Mouse (Mus musculus) kidney, postnatal 25 days (tissue): ENCODE results near the gene Lyrm4.

Experiments
- DNase-seq, 2 experiments: peaks; one replicate each; pipeline ENCODE4 v3.0.0; 2021; ENCODE audit warnings: mixed read lengths in 2 of 2

Lyrm4 gene

DNA sequence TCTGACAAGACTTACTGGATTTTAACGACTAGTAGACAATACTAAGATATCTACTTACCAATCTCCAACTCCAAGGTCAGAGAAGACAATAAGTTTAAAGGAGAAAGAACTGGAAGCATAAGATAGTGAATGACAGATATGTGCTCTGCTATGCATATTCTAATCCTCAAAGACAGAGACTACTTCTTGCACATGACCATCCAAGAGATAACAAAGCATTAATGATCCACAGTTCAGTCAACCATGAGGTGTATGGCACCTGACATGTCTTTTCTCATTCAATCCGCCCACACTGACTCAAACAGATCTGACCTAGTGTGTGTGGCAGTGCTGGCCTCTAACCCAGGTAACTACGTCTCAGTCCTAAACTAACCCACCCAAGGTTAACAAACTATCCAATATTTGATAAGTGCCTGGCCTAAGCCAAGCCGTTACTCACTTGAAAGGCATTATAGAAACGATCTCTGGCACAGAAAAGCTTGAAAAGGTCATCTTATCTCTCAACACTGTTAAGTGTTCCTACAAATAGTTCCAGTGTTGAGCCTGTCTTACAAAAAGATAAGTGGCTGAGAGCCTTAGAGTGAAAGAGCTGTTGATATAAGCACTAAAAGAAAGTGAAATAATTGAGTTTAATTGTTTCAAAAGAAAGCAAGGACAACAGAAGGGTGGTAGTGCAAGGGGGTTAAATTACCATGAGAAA, 20.5 kb downstream of the Lyrm4 start:
- DNase-seq: no peak

DNA sequence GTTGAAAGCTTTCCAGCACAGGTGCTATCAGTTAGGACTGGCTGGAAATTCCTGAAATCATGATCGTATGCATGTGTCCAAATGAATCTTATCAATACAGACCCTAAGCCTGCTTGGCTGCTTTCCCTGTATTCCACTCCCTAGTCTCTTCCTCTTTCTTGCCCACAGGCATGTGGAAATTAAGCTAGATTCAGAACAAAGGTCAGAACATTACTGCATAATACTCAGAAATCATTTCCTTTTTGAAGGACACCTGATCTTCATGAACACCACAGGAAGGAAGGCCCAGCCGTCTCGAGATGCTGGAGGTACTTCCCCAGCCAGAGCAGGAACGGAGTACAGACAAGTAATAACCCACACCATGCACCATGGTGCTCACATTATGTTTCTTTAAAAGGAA, 29.2 kb downstream of the Lyrm4 start:
- DNase-seq: no peak

GRCm38 (mm10) chr13:36087427-36087826, 29.9 kb downstream of the Lyrm4 start:
- no peak for DNase-seq

DNA sequence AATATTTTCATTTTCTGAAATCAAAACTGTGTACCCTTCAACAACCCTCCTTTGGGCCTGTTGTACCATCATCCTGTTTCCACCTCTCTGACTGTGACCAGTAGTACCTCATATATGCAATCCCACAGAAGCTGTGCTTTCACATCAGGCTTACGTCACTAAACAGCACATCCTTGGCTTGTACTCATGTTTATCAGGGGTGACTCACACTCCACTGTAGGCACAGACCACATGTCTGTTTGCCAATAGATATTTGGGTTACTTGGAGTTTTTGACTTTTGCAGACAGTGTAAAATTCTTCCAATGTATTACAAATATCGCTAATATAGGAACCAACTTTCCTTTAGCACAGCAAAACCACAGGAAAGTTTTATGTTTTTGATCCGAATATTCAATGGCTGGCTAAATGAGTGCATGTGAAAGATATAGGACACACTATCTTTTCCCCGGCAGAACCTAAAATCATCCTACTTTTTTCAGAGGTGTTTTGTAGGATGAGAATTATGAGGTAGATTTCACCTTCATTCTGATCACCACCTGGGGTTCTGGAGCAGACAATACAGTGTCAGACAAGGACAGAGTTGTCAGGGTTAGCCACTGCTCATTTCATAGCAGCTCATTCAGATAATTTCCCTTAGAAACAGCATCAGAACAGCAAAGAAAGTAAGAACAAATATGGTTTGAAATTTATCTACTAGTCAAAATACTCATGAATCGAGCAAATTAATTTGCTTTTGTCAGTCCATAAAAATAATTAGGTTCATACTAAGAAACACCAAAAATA, 30.5 kb downstream of the Lyrm4 start:
- DNase-seq: no peak

DNA sequence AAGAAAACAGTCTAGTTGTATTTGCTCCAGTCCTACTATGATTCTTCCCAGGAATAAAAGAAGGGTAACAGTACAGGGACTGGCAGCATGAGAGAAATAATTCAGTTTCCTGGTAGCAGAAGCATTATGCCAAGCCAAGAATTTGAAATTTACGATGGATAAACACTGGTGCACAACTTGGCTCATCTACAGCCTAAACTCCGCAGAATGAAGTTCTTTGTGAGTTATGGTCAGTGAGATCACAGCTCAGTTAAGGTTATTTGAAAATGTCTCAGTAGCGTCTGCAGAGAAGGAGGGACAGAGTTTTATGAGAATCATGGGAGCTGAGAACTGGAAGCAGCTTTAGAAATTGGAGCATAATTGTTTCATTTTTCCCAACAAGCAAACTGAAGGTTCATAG, 31.4 kb downstream of the Lyrm4 start:
- no peak for DNase-seq

- no peak for DNase-seq
Measured at GRCm38 (mm10) chr13:36084701-36085100, 32.6 kb downstream of the Lyrm4 start.

DNA sequence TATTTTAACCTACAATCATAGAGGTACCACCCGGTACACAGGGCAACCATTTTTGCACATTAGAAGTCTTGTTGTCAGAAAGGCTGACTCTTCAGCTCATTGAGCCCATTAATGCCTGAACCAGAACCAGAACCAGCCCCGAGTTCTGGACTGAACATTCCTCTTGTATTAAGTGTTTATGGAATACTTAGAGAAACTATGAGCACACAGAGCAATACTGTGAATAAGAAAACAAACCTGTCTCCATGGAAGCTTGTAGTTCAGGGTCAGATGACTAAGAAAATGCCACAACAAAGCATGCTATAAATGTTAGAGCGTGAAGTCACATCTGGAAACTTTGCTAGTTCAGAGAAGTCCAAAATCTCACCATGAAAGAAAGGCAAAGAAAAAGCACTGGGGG, 35.7 kb downstream of the Lyrm4 start:
- DNase-seq: no peak

DNA sequence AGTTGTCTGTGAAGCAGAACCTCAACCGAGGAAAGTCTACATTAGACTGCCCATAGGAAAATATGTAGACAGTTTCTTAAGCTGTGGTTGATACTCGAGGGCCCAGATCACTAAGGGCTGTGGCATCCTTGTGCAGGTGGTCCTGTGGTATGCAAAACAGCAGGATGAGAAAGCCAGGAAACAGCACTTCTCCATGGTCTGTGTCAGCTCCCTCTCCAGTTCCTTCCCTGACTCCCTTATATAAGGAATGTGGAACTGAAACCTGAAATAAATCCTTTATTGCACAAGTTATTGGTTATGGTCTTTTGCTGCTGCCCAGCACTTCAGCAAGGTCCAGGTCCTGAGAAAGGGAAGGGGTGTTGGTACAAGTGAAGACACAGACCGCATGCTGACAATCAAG, 42.8 kb downstream of the Lyrm4 start:
- DNase-seq: no peak

DNA sequence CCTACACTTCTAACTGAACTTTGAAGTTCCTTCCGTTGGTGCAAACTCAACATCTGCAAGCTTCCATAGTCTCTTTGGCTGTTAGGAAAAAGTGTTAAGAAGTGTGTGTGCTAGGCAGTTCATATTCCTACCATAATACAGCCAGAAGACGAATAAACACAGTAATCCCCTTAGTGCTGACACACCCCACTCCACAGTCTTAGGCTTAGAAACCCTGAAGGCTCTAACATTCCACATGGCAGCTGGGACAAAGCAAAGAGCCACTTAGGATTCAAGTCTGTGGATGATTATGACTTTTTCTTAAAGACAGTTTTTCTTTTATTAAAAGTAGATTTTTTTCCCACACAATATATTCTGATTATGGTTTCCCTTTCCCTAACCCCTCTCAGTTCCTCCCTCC, 50.6 kb downstream of the Lyrm4 start:
- no peak for DNase-seq

DNA sequence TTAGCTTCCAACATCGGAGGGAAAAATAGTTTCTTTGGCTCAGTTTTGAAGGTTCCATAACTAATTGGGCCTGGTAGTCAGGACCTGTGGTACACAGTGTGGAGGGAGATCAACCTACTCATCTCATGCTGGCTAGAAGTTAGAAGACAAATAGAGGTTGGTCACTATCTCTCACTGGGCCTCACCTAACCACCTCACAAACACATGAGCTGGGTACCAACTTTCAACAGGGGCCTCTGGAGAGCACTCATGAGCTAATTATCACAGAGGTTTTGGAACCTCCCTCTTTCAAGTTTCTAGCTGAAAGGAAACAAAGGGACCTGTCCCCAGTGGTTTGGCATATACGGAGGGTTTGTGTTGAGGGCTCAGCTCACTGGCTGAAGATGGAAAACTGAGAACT, 59.8 kb downstream of the Lyrm4 start:
- DNase-seq: no peak

GRCm38 (mm10) chr13:36056925-36057324, 60.4 kb downstream of the Lyrm4 start:
- no peak for DNase-seq

- DNase-seq: no peak
Measured at GRCm38 (mm10) chr13:36056509-36056908, 60.8 kb downstream of the Lyrm4 start.

- DNase-seq: no peak
Measured at GRCm38 (mm10) chr13:36035528-36035927, 81.8 kb downstream of the Lyrm4 start.

GRCm38 (mm10) chr13:36031959-36032358, 85.4 kb downstream of the Lyrm4 start:
- DNase-seq: peak; percentile 40 to 44

DNA sequence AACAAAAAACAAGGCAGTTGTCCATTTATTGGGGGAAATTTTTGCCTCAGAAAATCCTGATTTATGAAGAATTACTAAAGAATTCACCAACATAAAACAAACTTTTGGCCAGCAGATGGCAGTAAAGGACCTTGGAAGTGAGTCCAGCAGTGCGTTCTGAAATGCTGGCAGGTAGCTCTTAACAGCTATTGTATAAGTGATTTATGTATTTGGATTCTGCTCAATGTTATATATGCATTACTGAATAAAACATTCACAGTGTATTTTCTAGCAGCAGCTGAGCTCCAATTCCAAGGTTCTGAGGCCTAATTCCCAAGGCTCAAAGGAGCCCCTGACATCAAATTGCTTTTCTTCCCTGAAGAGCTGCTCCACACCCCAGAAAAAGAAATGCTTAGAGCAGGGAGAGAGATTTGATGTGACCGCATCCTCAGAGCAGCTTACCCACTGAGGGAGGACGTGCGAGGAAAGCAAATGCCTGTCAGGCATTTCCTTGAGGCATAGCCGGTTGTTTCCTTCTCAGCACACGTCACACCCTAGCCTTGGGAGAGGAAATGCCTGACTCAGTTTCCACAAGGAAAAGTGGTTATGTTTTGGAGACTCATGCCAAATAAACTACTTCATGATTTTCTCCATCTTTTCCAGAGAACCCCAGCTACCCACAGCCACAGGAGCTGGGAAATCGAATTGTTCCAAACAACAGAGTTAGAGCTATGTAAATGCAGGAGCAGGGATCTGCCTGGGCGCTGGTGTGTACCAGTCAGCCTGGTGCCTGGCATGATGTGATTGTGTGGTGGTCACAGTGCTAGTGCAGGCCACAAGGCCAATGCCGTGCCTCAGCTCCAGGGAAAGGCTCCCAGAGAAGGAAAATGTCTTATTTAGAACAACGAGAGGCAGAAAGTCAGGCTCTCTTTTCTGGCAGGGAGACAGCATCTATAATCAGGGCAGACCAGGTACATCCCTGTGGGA, 97.7 kb downstream of the Lyrm4 start:
- peak; percentile 57 to 92 for DNase-seq

GRCm38 (mm10) chr13:36018017-36018416, 99.3 kb downstream of the Lyrm4 start:
- no peak for DNase-seq

- peak in 1 of 2 experiments; percentile 49 for DNase-seq
Measured at GRCm38 (mm10) chr13:36015636-36016035, 101.7 kb downstream of the Lyrm4 start.

DNA sequence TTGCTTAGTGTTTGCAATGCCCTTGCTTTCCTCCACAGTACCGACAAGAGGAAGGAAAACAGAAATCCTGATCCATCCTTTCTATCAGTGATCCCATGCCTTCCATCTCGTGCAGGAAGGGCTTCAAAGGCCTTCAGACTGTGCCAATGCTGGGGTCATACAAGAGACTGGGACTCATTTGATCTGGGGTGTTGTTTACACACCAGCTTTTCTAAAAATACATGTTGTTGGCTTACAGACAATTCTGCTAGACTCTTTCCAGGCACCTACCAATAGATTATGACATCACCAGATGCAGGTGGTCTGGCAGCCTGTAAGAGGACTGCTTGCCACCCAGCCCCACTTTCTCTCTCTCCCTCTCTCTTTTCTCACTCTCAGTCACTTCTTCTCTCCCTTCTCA, 107.3 kb downstream of the Lyrm4 start:
- DNase-seq: no peak

DNA sequence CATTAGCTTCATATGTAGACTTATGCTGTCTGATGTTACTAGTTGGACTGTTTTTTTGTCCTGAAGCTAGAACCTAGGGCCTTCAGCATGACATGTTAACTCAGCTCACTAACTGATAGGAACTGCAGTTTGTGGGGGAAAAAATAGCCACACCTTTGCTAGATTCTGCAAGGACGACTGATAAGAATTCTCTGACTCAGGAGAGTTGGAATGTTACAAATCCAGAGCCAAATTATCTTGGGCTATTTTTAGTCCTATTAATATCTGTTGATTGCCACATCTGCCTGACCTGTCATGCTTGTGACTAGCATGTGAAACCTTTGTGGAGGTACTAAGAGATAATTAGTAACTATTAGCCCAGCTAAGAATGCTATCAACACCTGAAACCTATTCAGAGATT, 116.5 kb downstream of the Lyrm4 start:
- no peak for DNase-seq

DNA sequence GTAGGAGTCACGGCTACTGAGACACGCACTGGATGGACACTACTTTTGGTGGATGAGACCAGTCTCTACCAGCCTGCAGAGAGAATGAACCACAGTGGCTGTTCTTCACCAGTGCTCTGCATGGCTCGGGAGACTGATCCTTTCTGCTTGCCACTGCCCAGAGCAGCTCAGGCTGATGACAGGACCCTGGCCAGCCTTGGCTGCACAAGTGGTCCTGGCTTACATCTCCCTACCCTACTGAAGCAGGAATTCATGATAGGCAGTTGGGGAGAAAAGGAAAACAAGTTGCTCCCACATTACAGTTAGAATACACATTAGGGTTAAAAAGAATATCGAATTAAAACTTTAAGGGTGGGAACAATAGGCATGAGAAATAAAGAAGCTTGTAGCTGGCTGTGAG, 119.7 kb downstream of the Lyrm4 start:
- no peak for DNase-seq

- no peak for DNase-seq
Measured at GRCm38 (mm10) chr13:35995696-35996426, 121.5 kb downstream of the Lyrm4 start.

DNA sequence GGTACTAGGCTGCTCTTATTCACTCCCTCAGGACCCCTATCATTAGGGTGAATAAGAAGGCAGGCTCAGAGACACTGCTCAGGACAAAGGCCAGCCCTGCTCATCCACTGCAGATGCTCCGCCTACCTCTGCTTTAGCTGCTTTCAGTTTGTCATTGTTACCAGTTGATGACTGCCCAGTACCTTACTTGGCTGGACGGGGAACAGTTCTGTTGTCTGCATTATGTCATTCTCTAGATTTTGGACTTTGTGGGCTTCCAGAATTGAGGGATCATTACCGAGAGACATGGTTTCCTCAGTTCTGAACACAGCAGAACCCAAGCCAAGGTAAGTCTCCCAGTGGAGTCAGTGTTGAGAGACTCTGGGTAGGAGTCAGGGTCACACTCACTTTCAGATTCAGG, 122.1 kb downstream of the Lyrm4 start:
- DNase-seq: no peak

DNA sequence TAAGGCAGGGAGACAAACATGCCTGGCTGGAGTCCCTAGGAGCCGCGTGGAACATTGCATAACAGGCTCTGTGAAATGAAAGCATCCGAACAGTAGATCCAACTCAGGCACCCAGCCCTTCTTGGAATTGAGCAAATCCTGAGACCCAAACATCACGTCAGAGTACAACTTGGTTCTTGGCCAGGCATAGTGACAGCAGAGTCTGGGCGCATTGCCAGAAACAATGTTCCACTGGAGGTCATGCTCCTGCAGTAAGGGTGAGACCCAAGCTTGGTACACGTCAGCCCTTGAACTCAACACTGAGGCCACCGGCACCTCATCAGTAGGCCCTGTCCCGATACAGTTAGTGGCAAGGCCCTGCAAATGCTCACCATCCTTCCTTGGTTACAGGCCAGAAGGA, 123.3 kb downstream of the Lyrm4 start:
- DNase-seq: peak; percentile 72 to 83
